Mouse (Mus musculus) kidney, postnatal 0 days (tissue): ENCODE measurements around the gene Spata33. TPM values are rescaled to one million over a fixed set of nuclear protein-coding genes. Genes with fewer than 3 reads are reported as not detected.

ENCODE experiments used
- ATAC-seq: fragments of 200-750 bp; cut with Nextera tagmentation; replicated peaks from 2 replicates; pipeline ENCODE4 v1.8.0; 2017; ENCODE audit warnings: low read depth, moderate number of reproducible peaks, moderate TSS enrichment, moderate library complexity; ENCODE audit not compliant: low FRiP score
- DNase-seq: peaks from one replicate; pipeline ENCODE4 v3.0.0-alpha.2; 2016; ENCODE audit warnings: low spot score
- H3K27ac ChIP-seq: fragments of 300-500 bp; sonication (generic); 2 replicates; pipeline ENCODE4 v1.5.1; 2014; ENCODE audit warnings: mild to moderate bottlenecking
- H3K27me3 ChIP-seq: fragments of 300-500 bp; sonication (generic); 2 replicates; pipeline ENCODE4 v1.6.1; 2014; ENCODE audit warnings: low read length, mixed read lengths; ENCODE audit not compliant: insufficient read depth
- H3K36me3 ChIP-seq: fragments of 300-500 bp; sonication (generic); 2 replicates; pipeline ENCODE4 v1.6.1; 2014; ENCODE audit warnings: low read length, mixed read lengths; ENCODE audit not compliant: insufficient read depth
- H3K4me1 ChIP-seq: fragments of 300-500 bp; sonication (generic); replicated peaks from 2 replicates; pipeline ENCODE4 v1.6.1; 2014; ENCODE audit warnings: antibody characterized with exemption, low read length, mixed read lengths; ENCODE audit not compliant: insufficient read depth
- H3K4me2 ChIP-seq: fragments of 300-500 bp; sonication (generic); 2 replicates; pipeline ENCODE4 v1.6.1; 2014; ENCODE audit warnings: mild to moderate bottlenecking, low read length, moderate library complexity, mixed read lengths
- H3K4me3 ChIP-seq: fragments of 300-500 bp; sonication (generic); replicated peaks from 2 replicates; pipeline ENCODE4 v1.5.1; 2014; ENCODE audit warnings: low read depth, low read length
- H3K9ac ChIP-seq: fragments of 300-500 bp; sonication (generic); 2 replicates; pipeline ENCODE4 v1.6.1; 2014; ENCODE audit warnings: low read depth, low read length
- H3K9me3 ChIP-seq: fragments of 300-500 bp; sonication (generic); replicated peaks from 2 replicates; pipeline ENCODE4 v1.6.1; 2016; ENCODE audit warnings: low read length, inconsistent platforms, mixed read lengths
- CTCF ChIP-seq: IDR thresholded peaks from 2 replicates; pipeline ENCODE4 v1.5.1; 2016; ENCODE audit warnings: antibody characterized with exemption, low read depth, mild to moderate bottlenecking, moderate library complexity
- WGBS: fragments of 180-500 bp; shearing (Covaris S2); extraction: QIAGEN DNeasy Blood & Tissue Kit; methylation state at CpG from one replicate; pipeline ENCODE4 v1.1.7; 2014; 5-methylcytosine and 5-hydroxymethylcytosine counted together
- polyA plus RNA-seq: library from polyadenylated mRNA; unstranded; fragments of >200 nt; fragmentation: Nextera tagmentation; extraction: Ambion mirVana; gene quantifications from 2 replicates; pipeline ENCODE4 v1.2.1, GENCODE M21; 2015

The Spata33 gene
- polyA plus RNA-seq, 1 experiment from 2014 or later, result 7.1 TPM

DNA sequence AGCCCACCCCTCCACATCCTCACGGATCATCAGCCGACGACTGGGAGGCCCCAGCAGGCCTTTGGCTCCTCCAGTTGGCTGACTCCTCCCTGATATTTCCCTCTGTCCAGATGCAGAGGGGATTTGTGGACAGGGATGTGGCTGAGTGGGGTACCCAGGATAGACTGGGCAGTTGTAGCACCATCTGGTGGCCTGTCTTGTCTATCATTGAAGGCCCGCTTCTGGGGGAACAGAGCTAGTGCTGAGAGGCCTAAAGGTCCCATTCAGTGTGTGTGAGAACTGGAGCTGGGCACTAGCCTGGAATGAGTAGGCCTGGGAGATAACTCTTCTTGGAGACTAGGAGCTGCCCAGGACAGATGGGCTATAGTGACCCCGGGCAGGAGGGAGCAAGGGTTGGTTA lies 19.1 kb downstream of the Spata33 start:
- Histone ChIP-seq H3K36me3 (0 out of 2 replicates have a peak, but pooled peaks cover 5% of the 10 kb centered on the region), H3K9ac (no peak overlapping the region), H3K27me3 (no peaks in the 10 kb centered on the region), H3K4me1 (peaks cover 12% of the 10 kb centered on the region; the same call in 1 of the 2 replicates), H3K9me3 (no peaks in the 10 kb centered on the region), H3K4me2 (no peak overlapping the region), H3K4me3 (no peak overlapping the region), H3K27ac (no peak overlapping the region)
- ATAC-seq (no peak), DNase-seq (peak; percentile 47)
- 32% methylated on average over 5 of the region's 5 CpGs for WGBS
- peak; percentile 62 for TF ChIP-seq CTCF

DNA sequence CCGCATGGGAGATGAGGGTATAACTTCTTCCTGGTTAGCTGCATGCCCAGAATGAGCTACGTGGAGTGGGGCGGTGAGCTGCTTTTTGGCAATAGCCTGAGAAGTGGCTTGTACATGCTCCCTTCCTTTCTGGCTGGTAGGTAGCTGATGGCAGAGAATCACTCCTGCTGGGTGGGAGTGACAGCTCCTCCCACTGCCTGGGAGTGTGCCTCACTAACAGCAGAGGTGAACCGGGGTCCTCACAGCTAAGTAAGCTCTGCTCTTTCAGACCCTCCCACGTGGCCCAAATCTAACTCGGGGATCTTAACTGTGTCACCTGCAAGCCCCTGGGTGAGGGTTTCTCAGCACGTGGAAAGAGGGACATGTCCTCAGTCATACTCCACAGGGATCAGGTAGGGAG lies 19.9 kb downstream of the Spata33 start:
- H3K4me1 ChIP-seq, result peaks cover 12% of the 10 kb centered on the region; the same call in 1 of the 2 replicates
- ATAC-seq, result no peak
- 21% methylated on average over 7 of the region's 7 CpGs for WGBS

DNA sequence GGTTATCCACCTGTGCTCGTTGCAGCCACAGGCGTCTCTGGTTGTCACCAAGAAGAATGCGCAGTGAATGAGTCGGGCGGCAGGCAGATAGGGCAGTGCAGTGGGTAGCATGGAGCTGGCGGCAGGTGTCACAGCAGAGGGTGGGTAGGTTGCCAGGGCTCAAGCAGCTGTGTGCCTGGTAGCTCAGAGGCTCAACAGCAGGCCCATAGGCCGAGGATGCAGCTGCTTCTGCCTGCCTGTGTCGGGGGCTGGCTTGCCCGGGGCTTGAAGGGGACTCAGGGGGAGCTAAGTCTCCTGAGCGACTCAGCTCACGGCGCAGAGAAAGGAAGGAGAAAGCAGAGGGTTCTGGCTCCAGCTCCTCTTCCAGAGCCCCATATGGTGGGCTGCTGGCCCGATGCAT lies 20.7 kb downstream of the Spata33 start:
- no peak overlapping the region for H3K27ac ChIP-seq
- peaks cover 12% of the 10 kb centered on the region; the same call in 1 of the 2 replicates for H3K4me1 ChIP-seq
- H3K27me3 ChIP-seq, result no peaks in the 10 kb centered on the region
- ATAC-seq (no peak), DNase-seq (no peak)
- H3K4me3 ChIP-seq, result no peak overlapping the region
- 64% methylated on average over 13 of the region's 13 CpGs for WGBS
- no peaks in the 10 kb centered on the region for H3K36me3 ChIP-seq
- TF ChIP-seq CTCF, result no peak
- no peak overlapping the region for H3K9ac ChIP-seq
- no peaks in the 10 kb centered on the region for H3K9me3 ChIP-seq
- no peak overlapping the region for H3K4me2 ChIP-seq

More for the DNA sequence above, 19.9 kb downstream of the Spata33 start:
- TF ChIP-seq CTCF, result no peak
- H3K9ac ChIP-seq, result no peak overlapping the region
- no peaks in the 10 kb centered on the region for H3K9me3 ChIP-seq
- H3K4me2 ChIP-seq, result no peak overlapping the region
- no peak for DNase-seq
- 0 out of 2 replicates have a peak, but pooled peaks cover 4% of the 10 kb centered on the region for H3K36me3 ChIP-seq
- no peak overlapping the region for H3K4me3 ChIP-seq
- H3K27ac ChIP-seq, result no peak overlapping the region
- no peaks in the 10 kb centered on the region for H3K27me3 ChIP-seq

DNA sequence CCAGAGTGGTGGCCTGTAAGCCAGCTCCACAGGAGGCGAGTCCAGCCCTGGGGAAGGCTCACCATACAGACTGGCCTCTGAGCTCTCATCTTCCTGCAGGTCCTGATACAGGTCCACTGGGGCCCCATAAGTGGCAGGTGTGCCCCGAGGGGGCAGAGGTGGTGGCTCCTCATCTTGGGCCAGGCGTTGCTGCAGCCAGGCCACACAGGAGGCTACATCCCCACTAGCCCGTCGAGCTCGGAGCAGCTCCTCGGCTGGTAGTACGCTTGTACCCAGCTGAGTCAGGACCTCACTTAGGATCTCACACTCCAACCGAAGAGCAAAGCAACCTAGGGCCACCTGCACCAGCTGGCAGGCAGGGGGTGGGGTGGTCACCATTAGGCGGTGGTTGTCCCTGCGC lies 21.1 kb downstream of the Spata33 start:
- Histone ChIP-seq H3K4me1 (peaks cover 12% of the 10 kb centered on the region; the same call in 1 of the 2 replicates), H3K9me3 (no peaks in the 10 kb centered on the region), H3K27ac (no peak overlapping the region), H3K27me3 (no peaks in the 10 kb centered on the region), H3K4me2 (no peak overlapping the region), H3K9ac (no peak overlapping the region), H3K36me3 (no peaks in the 10 kb centered on the region), H3K4me3 (no peak overlapping the region)
- ATAC-seq (no peak), DNase-seq (no peak)
- 78% methylated on average over 11 of the region's 11 CpGs for whole genome bisulfite sequencing
- TF ChIP-seq CTCF, result no peak

DNA sequence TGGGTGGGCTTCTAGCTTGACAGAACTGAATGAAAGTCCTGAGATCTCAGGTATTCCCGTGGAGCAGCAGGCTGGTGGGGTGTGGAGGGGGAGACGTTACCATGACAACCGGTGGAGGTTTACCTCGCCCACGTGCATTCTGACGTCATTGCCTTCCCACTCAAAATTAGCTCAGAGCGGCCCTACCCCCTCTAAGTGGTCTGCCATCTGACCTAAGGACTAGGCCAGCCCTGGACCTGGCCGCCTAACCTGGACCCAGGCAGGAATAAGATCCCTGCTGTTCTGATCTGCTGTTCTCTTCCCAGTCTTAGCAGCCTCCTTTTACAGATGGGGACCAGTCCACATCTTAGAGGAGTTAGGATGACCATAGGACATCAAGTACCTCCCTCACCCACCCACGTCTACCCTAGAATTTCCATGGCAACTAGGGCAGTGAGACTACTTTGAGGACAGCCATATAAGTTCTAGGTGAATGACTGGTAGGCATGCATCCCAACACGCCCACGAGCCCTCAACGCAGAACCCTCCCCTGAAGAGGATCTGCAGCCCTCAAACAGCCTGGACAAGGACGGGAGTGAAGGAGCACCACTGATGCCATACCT lies 22.4 kb downstream of the Spata33 start:
- no peaks in the 10 kb centered on the region for H3K9me3 ChIP-seq
- 18% methylated on average over 13 of the region's 13 CpGs for WGBS
- DNase-seq (peak; percentile 14), ATAC-seq (peak; percentile 5; the same call in 1 of the 2 replicates)
- H3K9ac ChIP-seq, result peak overlapping the region; percentile 68; the same call in 1 of the 2 replicates
- H3K36me3 ChIP-seq, result no peaks in the 10 kb centered on the region
- no peak for TF ChIP-seq CTCF
- H3K27ac ChIP-seq, result no peak overlapping the region
- no peaks in the 10 kb centered on the region for H3K27me3 ChIP-seq
- H3K4me1 ChIP-seq, result peaks cover 12% of the 10 kb centered on the region; the same call in 1 of the 2 replicates
- H3K4me3 ChIP-seq, result peak overlapping the region; percentile 68
- H3K4me2 ChIP-seq, result peak overlapping the region; percentile 95

DNA sequence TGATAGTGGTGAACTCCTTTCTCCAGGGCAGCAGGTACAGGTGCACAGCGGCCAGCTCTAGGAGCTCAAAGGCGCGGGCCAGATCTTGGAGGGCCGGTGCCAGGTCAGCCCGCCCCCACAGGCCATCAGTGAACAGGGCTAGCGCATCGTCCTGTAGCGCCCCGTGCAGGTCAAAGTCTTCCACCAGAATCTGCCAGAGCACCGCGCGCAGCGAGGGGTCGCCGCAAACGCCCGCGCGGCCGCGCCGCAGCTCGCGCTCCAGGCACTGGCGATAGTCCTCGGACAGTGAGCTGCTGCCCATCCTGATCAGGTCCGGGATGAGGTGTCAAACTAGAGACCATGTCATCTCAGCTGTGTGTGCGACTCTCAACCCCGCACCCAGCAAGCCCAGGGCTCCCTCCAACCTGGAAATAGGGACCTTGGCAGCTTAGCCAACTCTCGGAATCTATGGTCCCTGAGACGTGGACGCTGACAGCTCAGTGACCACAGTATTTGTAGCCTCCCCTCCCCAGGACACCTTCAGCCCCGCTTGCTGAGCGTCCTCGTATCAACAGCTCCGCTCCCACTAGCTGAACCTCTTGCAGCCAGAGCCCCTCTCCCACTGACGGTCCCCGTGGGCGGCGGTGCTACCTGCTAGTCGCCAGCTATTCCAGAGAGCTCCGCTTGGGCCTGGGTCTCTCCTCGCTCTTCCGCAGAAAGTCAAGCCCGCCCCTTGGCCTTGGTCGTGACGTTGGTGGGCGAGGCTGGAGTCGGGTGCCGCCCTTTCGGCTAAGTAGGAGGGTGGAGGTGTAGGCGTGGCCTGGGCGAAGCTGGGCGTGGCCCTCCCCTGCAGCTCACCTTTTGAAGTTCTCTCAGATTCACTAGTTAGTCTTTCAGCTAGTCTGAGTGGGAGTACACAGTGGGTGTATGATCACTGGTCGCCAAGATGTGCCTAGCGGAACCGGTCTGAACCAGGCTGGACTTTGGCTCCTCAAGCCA lies 23.2 kb downstream of the Spata33 start, which contains the start of gene Spata2l:
Gene Spata2l (minus strand): TSS at position 714 of the 978 bp plus-strand sequence.
- WGBS, result 1% methylated on average over 57 of the region's 57 CpGs
- H3K36me3 ChIP-seq, result no peaks in the 10 kb centered on the region
- peak within 1 kb of the TSS; percentile 68 for H3K9ac ChIP-seq
- peak within 1 kb of the TSS; percentile 95 for H3K4me2 ChIP-seq
- DNase-seq, result peak; percentile 93
- peak; percentile 52 for TF ChIP-seq CTCF
- peaks cover 12% of the 10 kb centered on the region; the same call in 1 of the 2 replicates for H3K4me1 ChIP-seq
- ATAC-seq, result peak; percentile 87
- peak within 1 kb of the TSS; percentile 64; the same call in 1 of the 2 replicates for H3K27ac ChIP-seq
- no peaks in the 10 kb centered on the region for H3K9me3 ChIP-seq
- no peaks in the 10 kb centered on the region for H3K27me3 ChIP-seq
- H3K4me3 ChIP-seq, result peak within 1 kb of the TSS; percentile 68
